Comparison of ENCODE assay signal across 8 mouse cellular contexts in the genomic region with DNA sequence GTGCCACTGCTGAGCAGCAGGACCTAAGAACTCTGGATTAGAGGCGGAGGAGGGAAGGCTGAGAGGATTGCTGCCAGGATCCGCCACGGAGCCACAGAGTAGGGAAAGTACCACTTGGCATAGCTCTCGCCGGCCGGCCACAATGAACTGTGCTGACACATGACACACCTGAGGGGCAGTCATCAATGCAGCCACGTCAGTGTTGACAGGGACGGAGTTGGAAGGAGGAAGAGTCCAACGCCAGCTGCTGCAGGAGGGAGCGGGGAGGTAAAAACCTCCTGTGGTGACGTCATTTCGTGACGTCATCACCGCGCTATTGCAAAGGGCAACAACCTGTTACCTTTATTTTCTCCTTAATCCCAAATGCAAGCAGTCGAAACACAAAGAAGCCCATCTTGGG. TPM values are rescaled to one million over a fixed set of nuclear protein-coding genes. Genes with fewer than 3 reads are reported as not detected.
A peak's percentile ranks its signal among the peaks of the same experiment; 100 is the strongest.
DNase-seq lines count a peak whose midpoint lies in the region; ATAC-seq lines count a peak whose summit lies in the region.

No protein-coding gene starts in this region.

- no peaks in the 10 kb centered on the region for H3K9me3 ChIP-seq in liver, embryonic 13.5 days (replicated peaks)

- no peak overlapping the region for H3K27ac ChIP-seq in liver, embryonic 13.5 days

- H3K27me3 ChIP-seq in liver, embryonic 13.5 days, result no peaks in the 10 kb centered on the region

- ATAC-seq in liver, embryonic 13.5 days (ENCODE audit: low read depth), result no peak

- DNase-seq in lung, adult 18-20 months, result peak; percentile 54 to 72
- DNase-seq in lung, postnatal 14 days, result no peak
- DNase-seq in forelimb bud, embryonic 11.5 days (ENCODE audit: low read depth, low spot score), result peak; percentile 37
- DNase-seq in liver, embryonic 13.5 days, result no peak
- peak; percentile 44 for DNase-seq in retina, postnatal 1 day
- DNase-seq in frontal cortex, adult 2 months (ENCODE audit: extremely low spot score in 1 of 2, low spot score in 1 of 2), result no peak
- no peak for DNase-seq in B cell, adult 2 months
- DNase-seq in urinary bladder, postnatal 10 days (ENCODE audit: low spot score), result no peak

- whole genome bisulfite sequencing in liver, embryonic 13.5 days (ENCODE audit: insufficient replicate concordance), result 45% methylated on average over 16 of the region's 16 CpGs

- H3K4me2 ChIP-seq in liver, embryonic 13.5 days, result 0 out of 2 replicates have a peak overlapping the region, but pooled peaks have one; percentile 9

- H3K4me1 ChIP-seq in liver, embryonic 13.5 days (replicated peaks), result peaks cover 13% of the 10 kb centered on the region

- no peaks in the 10 kb centered on the region for H3K36me3 ChIP-seq in liver, embryonic 13.5 days

- no peak overlapping the region for H3K4me3 ChIP-seq in liver, embryonic 13.5 days (replicated peaks)

- 0 out of 2 replicates have a peak overlapping the region, but pooled peaks have one; percentile 28 for H3K9ac ChIP-seq in liver, embryonic 13.5 days

RNA-seq across cellular contexts. Expression of a gene that starts 6.8 kb away (rescaled TPM):
- 0.98 and 1.3 TPM in 2 replicates for polyA plus RNA-seq in liver, embryonic 13.5 days (2015; fragmentation: Nextera tagmentation; extraction: Ambion mirVana)
- polyA plus RNA-seq in frontal cortex, adult 2 months (2012; rRNA removed), result 14.3 and 16.3 TPM in 2 replicates

RNA-seq across cellular contexts. Expression of a gene that starts 22.6 kb away (rescaled TPM):
- polyA plus RNA-seq in liver, embryonic 13.5 days (2015; fragmentation: Nextera tagmentation; extraction: Ambion mirVana), result 3.0 and 3.8 TPM in 2 replicates
- 24.0 and 29.0 TPM in 2 replicates for polyA plus RNA-seq in frontal cortex, adult 2 months (2012; rRNA removed)

Comparison
In these comparisons a context has a peak if more than half of its experiments do, and no peak if none do; other contexts are left out.
1. DNase-seq: peak in lung, adult 18-20 months (2 of 2), forelimb bud, embryonic 11.5 days (single experiment) and retina, postnatal 1 day (single experiment); none in lung, postnatal 14 days (single experiment), liver, embryonic 13.5 days (single experiment), frontal cortex, adult 2 months (0 of 2), B cell, adult 2 months (0 of 2) and urinary bladder, postnatal 10 days (single experiment).